Mouse (Mus musculus) thymus, postnatal 10 days (tissue): ENCODE results near the gene Atxn10.

Source experiments
- DNase-seq, 2 experiments: peaks; one replicate each; pipeline ENCODE4 v3.0.0; 2021; ENCODE audit warnings: low spot score in 2 of 2

The Atxn10 gene

GRCm38 (mm10) chr15:85404739-85405138, 68.7 kb downstream of the Atxn10 start:
- no peak for DNase-seq

DNA sequence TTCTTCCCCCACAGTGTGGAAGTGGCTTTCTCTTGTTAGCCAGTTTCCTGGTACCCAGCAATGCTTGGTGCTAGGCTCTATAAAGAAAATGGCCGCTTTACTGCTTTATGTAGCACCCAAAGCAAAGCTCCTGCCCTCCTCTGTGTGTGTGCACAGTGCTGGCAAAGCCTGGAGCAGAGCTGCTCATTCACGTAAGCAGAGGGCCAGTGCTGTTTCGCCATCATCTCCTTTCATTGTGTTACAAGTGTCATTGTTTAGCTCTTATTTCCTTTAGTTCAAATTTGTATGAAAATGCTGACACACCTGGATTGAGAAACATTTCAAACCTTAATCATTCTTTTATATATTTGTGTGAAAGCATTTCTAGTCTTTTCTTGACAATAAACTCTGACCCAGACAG, 69.5 kb downstream of the Atxn10 start:
- no peak for DNase-seq

GRCm38 (mm10) chr15:85406846-85407245, 70.8 kb downstream of the Atxn10 start:
- DNase-seq, result peak in 1 of 2 experiments; percentile 31

GRCm38 (mm10) chr15:85407342-85407741, 71.3 kb downstream of the Atxn10 start:
- DNase-seq, result peak; percentile 21 to 23

GRCm38 (mm10) chr15:85408790-85409189, 72.7 kb downstream of the Atxn10 start:
- peak; percentile 16 to 24 for DNase-seq

DNA sequence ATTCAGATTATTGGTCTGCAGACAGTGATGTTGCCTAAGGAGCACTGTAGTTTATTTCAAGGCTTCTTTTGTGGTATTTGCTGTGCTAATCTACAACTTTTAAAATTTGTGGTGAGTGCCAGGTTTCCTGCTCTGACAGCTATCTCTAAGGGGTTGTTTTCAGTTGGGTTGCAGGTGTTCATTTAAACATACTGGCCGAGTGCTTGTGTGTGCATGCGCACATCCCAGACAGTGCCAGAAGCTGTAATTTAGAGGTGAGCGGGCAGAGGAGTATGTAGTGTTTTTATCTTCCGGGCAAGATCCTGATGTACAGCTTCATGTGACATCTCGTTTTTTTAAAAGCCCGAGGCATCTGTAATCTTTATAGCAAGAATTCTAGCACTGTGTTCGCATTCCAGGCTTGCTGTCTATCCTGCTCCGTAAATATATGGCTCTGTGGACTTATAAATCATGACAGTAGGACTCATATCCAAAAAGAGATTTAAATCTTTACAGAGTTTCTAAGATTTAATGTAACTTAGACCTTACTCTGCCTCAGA, 73.3 kb downstream of the Atxn10 start:
- peak; percentile 67 to 70 for DNase-seq

DNA sequence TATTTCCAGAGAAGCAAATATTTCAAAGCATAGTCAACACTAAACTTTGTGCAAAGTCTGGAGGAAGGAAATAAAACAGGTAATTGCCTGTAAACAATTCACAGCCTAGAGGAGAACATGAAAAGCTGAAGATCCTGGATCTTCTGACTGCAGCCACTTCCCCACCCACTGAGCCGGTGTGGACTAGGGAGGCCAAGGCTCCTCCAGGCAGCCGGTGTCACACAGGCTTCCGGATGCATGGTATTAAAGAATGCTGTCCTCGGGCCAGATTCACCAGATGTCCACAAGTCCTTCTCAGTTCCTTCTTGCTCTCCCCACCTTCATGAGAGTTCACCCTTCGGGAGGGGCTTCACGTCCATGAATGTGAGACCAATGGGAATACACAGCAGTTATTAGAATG, 73.8 kb downstream of the Atxn10 start:
- DNase-seq, result peak in 1 of 2 experiments; percentile 18

GRCm38 (mm10) chr15:85414620-85415019, 78.6 kb downstream of the Atxn10 start:
- DNase-seq, result no peak

DNA sequence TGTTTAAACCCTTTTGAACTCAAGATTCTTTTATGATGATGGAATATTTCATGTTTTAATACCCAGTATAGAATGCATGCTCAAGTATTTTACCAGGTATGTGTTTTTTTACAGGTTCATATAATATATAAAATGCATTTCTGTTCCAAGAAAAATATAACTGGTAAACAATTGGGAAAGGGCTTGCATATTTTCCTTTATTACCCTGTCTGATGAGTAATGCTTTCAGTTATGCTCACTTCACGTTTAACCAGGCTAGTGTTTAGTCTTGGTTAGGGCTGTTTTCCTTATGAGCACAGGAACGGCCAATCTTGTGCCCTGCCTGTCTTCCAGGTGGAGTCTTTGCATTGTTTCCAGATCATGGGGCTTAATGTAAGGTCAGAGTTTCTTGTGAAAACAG, 84.6 kb downstream of the Atxn10 start:
- no peak for DNase-seq

DNA sequence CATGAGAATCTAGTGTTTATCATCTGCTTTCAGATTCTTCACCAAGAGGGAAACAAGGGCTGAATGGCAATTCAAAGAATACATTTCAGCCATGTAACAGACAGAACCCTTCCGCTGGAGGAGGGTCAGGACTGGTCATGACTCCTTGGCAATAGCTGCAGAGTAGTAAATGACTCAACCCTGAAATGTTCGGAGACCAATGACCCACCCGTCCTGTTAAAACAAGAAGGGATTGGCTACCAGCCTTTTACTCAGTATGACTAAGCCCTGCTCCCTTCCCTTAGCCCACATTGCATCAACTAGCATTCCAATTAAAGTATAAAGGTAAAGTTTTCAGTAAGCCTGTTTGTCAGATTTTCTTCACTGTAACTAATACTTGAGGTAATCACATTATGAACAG, 88.2 kb downstream of the Atxn10 start:
- DNase-seq, result no peak

GRCm38 (mm10) chr15:85428140-85428539, 92.1 kb downstream of the Atxn10 start:
- DNase-seq, result no peak

DNA sequence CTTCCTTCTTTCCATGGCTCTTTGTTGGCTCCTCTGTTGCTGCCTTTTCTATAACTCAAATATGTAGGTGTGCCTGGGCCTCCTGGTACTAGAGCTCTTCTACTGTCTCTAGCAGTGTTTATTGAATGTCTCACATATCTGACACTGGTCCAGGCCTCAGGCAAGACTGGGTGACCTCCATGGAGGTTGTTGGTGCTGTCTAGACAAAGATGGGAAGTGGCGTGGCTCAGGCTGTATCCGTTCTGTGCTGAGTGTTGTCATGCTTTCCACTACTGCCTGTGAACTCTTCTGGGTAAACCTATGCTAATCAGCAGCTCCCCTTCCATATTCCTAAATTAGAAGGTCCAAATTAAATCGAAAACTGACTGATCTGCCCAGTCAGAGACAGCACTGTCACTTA, 106.5 kb downstream of the Atxn10 start:
- no peak for DNase-seq

- no peak for DNase-seq
These were observed 110.6 kb downstream of the Atxn10 start for GRCm38 (mm10) chr15:85446652-85447051.

DNA sequence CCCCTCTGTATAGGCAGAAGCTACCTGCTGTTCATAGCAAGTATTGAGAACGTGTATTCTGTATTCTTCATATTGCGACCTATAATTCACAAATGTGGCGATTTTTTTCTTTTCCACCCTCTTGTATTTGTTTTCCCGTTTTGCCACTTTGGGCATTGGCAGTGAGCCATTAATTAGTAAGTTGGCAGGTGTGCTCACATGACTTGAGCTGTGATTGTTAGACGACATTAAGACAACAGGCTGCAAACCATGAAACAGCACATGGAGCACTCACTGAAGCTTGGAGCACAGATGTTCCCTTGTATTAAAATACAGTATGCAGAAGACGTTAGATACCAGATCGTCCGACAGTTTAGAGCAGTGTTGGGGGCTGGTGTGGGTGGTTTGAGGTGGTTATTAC, 120.8 kb downstream of the Atxn10 start:
- no peak for DNase-seq

- no peak for DNase-seq
These were observed 121.8 kb downstream of the Atxn10 start for GRCm38 (mm10) chr15:85457838-85458237.

DNA sequence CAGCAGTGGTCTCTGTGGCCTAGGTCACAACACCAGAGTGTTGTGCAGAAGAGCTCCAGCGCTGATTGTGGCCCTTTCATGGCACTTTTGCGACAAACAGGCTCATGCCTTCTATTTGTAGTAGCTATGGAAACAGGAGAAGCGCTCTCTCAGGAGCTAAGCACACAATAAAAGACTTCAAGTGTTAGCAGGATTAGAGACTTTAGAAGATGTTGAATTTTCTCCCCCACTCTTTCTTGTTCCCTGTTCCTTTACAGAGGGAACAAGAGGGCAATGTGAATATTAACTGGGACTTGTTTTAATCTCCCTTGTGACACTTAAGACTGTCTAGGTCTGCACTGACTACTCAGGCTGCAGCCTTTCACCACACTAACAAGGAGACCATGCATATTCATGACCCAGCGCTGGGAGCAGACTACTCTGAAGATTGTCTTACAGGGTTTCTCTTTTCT, 122.6 kb downstream of the Atxn10 start:
- no peak for DNase-seq

DNA sequence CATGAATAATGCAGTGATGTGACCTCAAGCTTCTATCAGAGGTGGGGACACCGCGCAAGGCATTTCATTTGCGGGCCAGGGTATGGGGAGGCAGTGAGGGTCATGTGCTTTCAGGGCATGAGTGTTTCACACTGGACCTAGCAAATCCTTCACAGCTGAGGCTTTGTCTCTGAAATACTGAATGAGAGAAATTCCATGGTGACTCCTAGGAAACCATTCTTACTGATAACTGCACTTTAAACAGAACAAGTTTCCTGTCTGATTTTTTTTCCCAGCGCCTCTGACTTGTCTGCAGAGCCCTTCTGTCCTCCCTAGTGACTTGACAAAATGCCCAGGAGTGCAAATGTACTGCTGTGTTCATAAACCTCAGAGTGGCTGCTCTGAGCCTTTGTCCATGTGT, 125.5 kb downstream of the Atxn10 start:
- DNase-seq, result no peak

GRCm38 (mm10) chr15:85462138-85462537, 126.1 kb downstream of the Atxn10 start:
- no peak for DNase-seq

DNA sequence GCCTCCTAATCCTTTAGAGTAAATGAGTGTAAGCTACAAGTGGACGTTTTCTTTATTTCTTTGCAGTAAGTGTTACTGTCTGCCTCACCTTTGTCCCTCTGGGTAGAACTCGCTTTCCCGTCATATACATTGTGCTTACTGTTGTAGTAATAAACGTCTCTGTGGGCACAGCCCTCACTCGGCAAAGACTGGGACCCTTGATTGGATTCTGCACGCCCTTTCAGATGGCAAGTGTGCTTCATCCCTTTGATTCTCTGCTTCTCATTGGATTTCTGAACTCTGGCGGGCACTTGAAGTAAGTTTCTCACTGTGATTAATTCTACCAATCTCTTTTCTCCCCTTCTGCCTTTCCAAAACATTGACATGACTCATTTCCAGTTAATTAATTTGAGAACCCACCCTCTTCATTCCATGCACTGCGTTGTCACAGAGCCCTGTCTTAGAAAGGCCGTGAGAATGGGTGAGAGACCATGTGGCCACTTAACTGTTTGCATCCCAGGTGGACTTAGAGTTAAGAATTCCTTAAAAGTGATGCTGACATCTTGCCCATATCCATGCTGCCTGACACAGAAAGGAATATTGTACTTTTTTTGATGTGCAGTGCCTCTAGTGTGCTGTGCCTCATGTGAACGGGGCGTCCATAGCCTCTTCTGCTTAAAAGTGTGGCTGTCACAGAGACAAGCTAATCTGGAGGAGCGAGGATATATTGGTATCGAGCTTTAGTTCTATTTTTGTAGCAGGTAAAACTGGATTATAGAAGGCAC, 127.2 kb downstream of the Atxn10 start:
- no peak for DNase-seq

DNA sequence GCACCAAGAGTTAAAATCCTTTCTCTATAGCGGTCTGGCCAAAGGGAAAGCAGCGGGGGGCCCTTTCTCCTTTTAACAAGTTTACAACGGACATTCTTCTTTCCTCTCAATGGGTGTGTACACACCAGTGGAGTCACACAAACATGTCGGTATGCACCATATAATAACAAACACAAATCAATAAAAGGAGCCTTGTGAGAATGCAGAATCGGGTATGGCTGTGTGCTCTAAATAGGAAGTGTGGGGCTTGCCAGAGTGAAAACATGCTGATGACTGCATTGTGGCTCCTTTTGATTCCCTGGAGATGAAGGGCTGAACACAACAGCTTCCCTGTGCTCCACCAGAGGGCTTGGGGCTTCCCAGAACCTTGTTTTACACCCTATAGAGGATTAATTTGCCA, 128.1 kb downstream of the Atxn10 start:
- DNase-seq, result no peak

DNA sequence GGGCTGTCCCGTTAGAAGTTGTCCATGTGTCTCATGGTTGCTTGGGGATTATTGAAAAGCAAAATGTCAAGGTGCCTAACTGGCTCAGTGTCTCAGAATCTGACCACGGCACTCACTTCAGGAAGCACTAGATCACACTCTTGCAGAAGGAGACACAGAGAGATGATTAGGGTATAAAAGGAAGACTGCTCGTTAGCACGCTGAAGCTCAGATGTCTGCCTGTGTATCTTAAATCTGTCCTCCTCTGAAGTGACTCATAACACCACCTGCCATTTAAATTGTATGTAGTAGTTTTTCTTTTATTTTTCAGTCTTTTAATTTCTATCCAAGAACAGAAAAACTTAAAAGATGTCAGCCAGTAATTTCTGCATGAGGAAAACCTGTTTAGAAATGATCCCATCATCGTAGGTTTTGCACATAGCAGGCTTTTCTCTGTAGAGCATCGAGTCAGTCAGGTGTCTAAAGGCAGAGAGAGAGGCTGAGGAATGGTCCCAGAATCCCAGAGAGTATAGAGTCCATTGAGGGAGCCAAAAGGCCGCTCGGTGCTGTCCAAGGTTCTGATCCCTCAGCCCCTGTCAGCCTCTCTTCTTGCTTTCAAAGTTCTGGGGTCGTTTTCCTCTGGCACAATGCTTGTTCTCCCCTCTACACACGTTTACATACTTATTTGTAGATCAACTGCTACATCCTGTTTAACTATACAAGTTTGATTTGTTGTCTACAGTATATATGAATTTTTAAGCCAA, 128.9 kb downstream of the Atxn10 start:
- no peak for DNase-seq

DNA sequence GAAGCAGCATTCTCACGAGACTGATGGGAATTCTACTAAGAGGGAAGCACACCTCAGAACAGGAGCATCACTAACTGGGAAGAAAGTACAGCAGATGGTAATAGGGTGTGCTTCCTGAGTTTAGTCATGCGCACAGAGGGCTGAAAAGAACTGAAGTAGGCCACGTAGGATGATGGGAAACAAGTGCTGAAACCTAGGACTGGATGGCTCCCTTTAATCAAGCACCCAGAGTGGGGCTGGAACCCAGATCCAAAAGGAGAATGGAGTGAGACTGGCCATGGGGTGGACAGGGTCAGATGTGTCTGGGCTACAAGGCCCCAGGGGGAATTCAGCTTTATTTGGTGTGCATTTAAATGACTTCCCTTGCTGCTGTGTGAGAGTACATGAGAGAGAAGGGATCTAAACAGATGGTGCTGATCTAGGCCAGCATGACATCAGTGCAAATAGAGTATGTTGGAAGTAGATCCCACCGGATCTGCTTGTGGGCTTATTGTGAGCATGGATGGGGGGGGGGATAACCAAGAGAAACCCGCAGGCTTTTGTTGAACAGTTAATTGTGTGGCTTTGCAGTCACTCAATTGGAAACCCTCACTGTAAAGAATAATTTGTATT, 130.5 kb downstream of the Atxn10 start:
- no peak for DNase-seq
